ENCODE assay signal across 8 mouse cellular contexts in genomic region chr15:10177083-10177482, GRCm38 (mm10). TPM values are rescaled to one million over a fixed set of nuclear protein-coding genes. Genes with fewer than 3 reads are reported as not detected.
DNase-seq lines count a peak whose midpoint lies in the region; ATAC-seq and TF ChIP-seq lines count a peak whose summit lies in the region.

TSS of gene Prlr (plus strand) at chr15:10177238.

- ATAC-seq in neural tube, embryonic 11.5 days (ENCODE audit: insufficient read depth, low FRiP score, low TSS enrichment), result no peak
- no peak for ATAC-seq in embryonic facial prominence, embryonic 15.5 days (ENCODE audit: insufficient number of reproducible peaks, low FRiP score, low TSS enrichment, low read depth)
- no peak for ATAC-seq in limb, embryonic 13.5 days (ENCODE audit: low FRiP score, low read depth)
- ATAC-seq in stomach, postnatal 0 days (ENCODE audit: low FRiP score, low TSS enrichment), result no peak

- H3K9me3 ChIP-seq in neural tube, embryonic 11.5 days (ENCODE audit: control insufficient read depth, low read length), result no peaks in the 10 kb centered on the region
- no peaks in the 10 kb centered on the region for H3K9me3 ChIP-seq in embryonic facial prominence, embryonic 15.5 days (replicated peaks)
- H3K9me3 ChIP-seq in limb, embryonic 13.5 days, result no peaks in the 10 kb centered on the region
- no peaks in the 10 kb centered on the region for H3K9me3 ChIP-seq in stomach, postnatal 0 days (ENCODE audit: control insufficient read depth, low read length)

- no peaks in the 10 kb centered on the region for H3K36me3 ChIP-seq in neural tube, embryonic 11.5 days (ENCODE audit: control insufficient read depth, insufficient read depth, low read length)
- H3K36me3 ChIP-seq in embryonic facial prominence, embryonic 15.5 days, result no peaks in the 10 kb centered on the region
- no peaks in the 10 kb centered on the region for H3K36me3 ChIP-seq in limb, embryonic 13.5 days
- no peaks in the 10 kb centered on the region for H3K36me3 ChIP-seq in stomach, postnatal 0 days (ENCODE audit: control insufficient read depth, insufficient read depth, low read length)

- H3K27me3 ChIP-seq in neural tube, embryonic 11.5 days (ENCODE audit: control insufficient read depth, insufficient read depth, low read length), result peaks cover 2% of the 10 kb centered on the region; the same call in 1 of the 2 replicates
- H3K27me3 ChIP-seq in embryonic facial prominence, embryonic 15.5 days, result peaks cover 4% of the 10 kb centered on the region; the same call in 1 of the 2 replicates
- H3K27me3 ChIP-seq in limb, embryonic 13.5 days, result peaks cover 36% of the 10 kb centered on the region
- H3K27me3 ChIP-seq in stomach, postnatal 0 days (ENCODE audit: control insufficient read depth, insufficient read depth, low read length), result no peaks in the 10 kb centered on the region

- WGBS in neural tube, embryonic 11.5 days, result 4% methylated on average over 9 of the region's 9 CpGs
- WGBS in embryonic facial prominence, embryonic 15.5 days, result 2% methylated on average over 9 of the region's 9 CpGs
- WGBS in limb, embryonic 13.5 days, result 3% methylated on average over 9 of the region's 9 CpGs
- WGBS in stomach, postnatal 0 days, result 7% methylated on average over 9 of the region's 9 CpGs

- DNase-seq in neural tube, embryonic 11.5 days (ENCODE audit: low spot score), result peak; percentile 11
- no peak for DNase-seq in neural tube, embryonic 10.5 days (ENCODE audit: extremely low spot score, low spot score)
- no peak for DNase-seq in stomach, postnatal 0 days (ENCODE audit: low spot score)
- DNase-seq in urinary bladder, adult 2 months (ENCODE audit: low spot score), result no peak
- no peak for DNase-seq in cerebellum, postnatal 4 days (ENCODE audit: low spot score in 2 of 2)
- no peak for DNase-seq in kidney, postnatal 14 days

- no peak for TF ChIP-seq EP300 in stomach, postnatal 0 days (optimal IDR thresholded peaks at IDR 0.05)

- H3K9ac ChIP-seq in neural tube, embryonic 11.5 days (ENCODE audit: low read length), result peak within 1 kb of the TSS; percentile 15; the same call in 1 of the 2 replicates
- H3K9ac ChIP-seq in embryonic facial prominence, embryonic 15.5 days, result 0 out of 2 replicates have a peak within 1 kb of the TSS, but pooled peaks have one; percentile 9
- H3K9ac ChIP-seq in limb, embryonic 13.5 days, result peak within 1 kb of the TSS; percentile 50
- peak within 1 kb of the TSS; percentile 38; the same call in 1 of the 2 replicates for H3K9ac ChIP-seq in stomach, postnatal 0 days (ENCODE audit: low read length)

- no peaks in the 10 kb centered on the region for H3K4me1 ChIP-seq in neural tube, embryonic 11.5 days (ENCODE audit: control insufficient read depth, insufficient read depth, low read length)
- H3K4me1 ChIP-seq in embryonic facial prominence, embryonic 15.5 days, result peaks cover 15% of the 10 kb centered on the region
- H3K4me1 ChIP-seq in limb, embryonic 13.5 days, result peaks cover 15% of the 10 kb centered on the region
- no peaks in the 10 kb centered on the region for H3K4me1 ChIP-seq in stomach, postnatal 0 days (replicated peaks; ENCODE audit: control insufficient read depth, insufficient read depth)

- H3K4me2 ChIP-seq in neural tube, embryonic 11.5 days (ENCODE audit: low read depth), result peak within 1 kb of the TSS; percentile 57
- peak within 1 kb of the TSS; percentile 63 for H3K4me2 ChIP-seq in embryonic facial prominence, embryonic 15.5 days (replicated peaks)
- peak within 1 kb of the TSS; percentile 81 for H3K4me2 ChIP-seq in limb, embryonic 13.5 days (replicated peaks)
- peak within 1 kb of the TSS; percentile 64 for H3K4me2 ChIP-seq in stomach, postnatal 0 days (replicated peaks; ENCODE audit: low read depth)

- TF ChIP-seq CTCF in stomach, postnatal 0 days (IDR thresholded peaks at IDR 0.05; ENCODE audit: low read depth), result no peak

- no peak within 1 kb of the TSS for H3K27ac ChIP-seq in neural tube, embryonic 11.5 days (ENCODE audit: low read depth, low read length)
- no peak within 1 kb of the TSS for H3K27ac ChIP-seq in embryonic facial prominence, embryonic 15.5 days (replicated peaks)
- no peak within 1 kb of the TSS for H3K27ac ChIP-seq in limb, embryonic 13.5 days
- no peak within 1 kb of the TSS for H3K27ac ChIP-seq in stomach, postnatal 0 days (replicated peaks)

- peak within 1 kb of the TSS; percentile 20 for H3K4me3 ChIP-seq in neural tube, embryonic 11.5 days (ENCODE audit: low read depth, low read length)
- peak within 1 kb of the TSS; percentile 40 for H3K4me3 ChIP-seq in embryonic facial prominence, embryonic 15.5 days (replicated peaks)
- peak within 1 kb of the TSS; percentile 44 for H3K4me3 ChIP-seq in limb, embryonic 13.5 days
- peak within 1 kb of the TSS; percentile 38 for H3K4me3 ChIP-seq in stomach, postnatal 0 days (ENCODE audit: low read depth, low read length)

RNA-seq across cellular contexts. Expression of gene Prlr, which starts in this region (rescaled TPM):
- 0.25 and 0.32 TPM in 2 replicates for polyA plus RNA-seq in neural tube, embryonic 11.5 days (2014; fragmentation: Nextera tagmentation; extraction: Ambion mirVana)
- polyA plus RNA-seq in embryonic facial prominence, embryonic 15.5 days (2015; fragmentation: Nextera tagmentation; extraction: Ambion mirVana), result 1.3 and 1.5 TPM in 2 replicates
- polyA plus RNA-seq in limb, embryonic 13.5 days (2015; fragmentation: Nextera tagmentation; extraction: Ambion mirVana), result 1.5 and 1.8 TPM in 2 replicates
- polyA plus RNA-seq in stomach, postnatal 0 days (2015; fragmentation: Nextera tagmentation; extraction: Ambion mirVana), result 2.5 and 3.7 TPM in 2 replicates
- 0.54 and 0.68 TPM in 2 replicates for polyA plus RNA-seq in urinary bladder, adult 2 months (2012; rRNA removed)

Comparison
In these comparisons a context has a peak if more than half of its experiments do, and no peak if none do; other contexts are left out.
1. Peak in DNase-seq, H3K4me3 ChIP-seq, H3K9ac ChIP-seq and H3K4me2 ChIP-seq in neural tube, embryonic 11.5 days; RNA of the gene not detected or under 1 TPM.